Mouse (Mus musculus) thymus, postnatal 36 days (tissue): ENCODE data around the gene Fgfrl1.

Experiments used
- DNase-seq, 2 experiments: peaks; one replicate each; pipeline ENCODE4 v3.0.0; 2022; ENCODE audit warnings: mixed read lengths in 2 of 2

Fgfrl1 gene

DNA sequence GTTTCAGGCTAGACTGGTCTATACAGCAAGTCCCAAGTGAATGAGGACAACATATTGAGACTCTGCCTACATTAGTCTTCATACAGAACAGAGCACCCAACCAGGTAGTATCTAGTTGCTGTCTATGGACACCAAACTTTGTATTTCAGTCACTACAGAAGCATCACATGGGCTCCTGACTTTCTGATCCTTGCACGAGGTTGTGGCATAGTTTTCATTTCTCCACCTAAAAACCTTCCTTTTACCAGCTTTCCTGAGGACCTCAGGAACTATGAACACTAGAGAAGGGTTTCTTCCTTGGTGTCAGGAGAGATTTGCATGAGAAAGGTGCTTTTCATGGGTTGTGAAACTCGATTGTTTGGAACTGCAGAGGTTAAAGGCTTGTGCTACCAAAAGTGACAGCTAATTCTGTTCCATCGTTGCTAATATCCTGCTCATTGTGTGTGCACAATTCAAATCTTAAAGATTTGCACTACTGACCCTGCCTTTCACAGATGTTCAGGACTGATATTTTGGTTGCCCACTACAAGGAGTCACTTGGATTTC, 23.7 kb upstream of the Fgfrl1 start:
- DNase-seq, result no peak

GRCm38 (mm10) chr5:108668977-108669936, 22.9 kb upstream of the Fgfrl1 start, which contains the start of gene Dgkq:
Gene Dgkq, minus strand, starts transcription at chr5:108669672.
- DNase-seq, result peak; percentile 84 to 87

DNA sequence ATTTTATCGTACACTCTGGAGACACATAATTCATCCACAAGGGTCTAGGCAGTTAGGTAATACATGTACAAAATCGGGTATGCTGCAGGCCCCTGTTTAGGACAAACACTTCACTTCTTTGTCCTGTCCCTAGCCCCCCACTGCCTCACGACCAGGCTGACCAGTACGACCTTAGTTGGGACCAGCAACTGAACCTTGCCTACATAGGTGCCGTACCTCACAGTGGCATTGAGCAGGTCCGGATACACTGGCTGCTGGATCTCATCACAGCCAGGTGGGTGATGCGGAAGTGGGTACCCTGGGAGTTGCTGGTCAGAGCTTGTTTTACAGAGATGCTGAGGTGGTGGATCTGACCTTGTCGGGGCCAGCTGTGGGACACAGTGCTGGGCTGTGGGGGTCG, 22.2 kb upstream of the Fgfrl1 start:
- DNase-seq, result no peak

- peak; percentile 51 to 54 for DNase-seq
These were observed 21.4 kb upstream of the Fgfrl1 start for GRCm38 (mm10) chr5:108670785-108671184.

- DNase-seq, result no peak
These were observed 20.4 kb upstream of the Fgfrl1 start for GRCm38 (mm10) chr5:108671757-108672156.

DNA sequence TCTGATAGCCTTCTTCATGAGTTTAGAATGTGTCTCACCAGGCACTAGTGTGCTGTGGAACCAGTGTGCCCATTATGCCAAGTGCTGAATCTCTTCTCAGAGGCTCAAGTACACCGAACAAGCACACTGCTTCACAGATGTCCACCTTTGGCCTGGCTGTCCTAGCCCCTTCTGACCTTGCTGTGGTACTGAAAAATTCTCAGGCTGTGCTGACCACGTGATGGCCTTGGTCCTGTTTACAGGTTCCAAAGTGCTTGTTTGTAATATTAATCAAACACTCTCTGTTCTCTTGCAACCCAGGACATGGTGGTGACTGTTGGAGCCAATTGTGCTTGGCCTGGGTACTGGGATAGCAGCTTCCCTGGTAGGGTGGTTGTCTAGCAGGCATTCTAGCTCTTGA, 17.6 kb upstream of the Fgfrl1 start:
- DNase-seq, result no peak

- no peak for DNase-seq
These were observed 16.8 kb upstream of the Fgfrl1 start, which contains the start of gene Slc26a1 for GRCm38 (mm10) chr5:108675251-108675816. Gene Slc26a1, minus strand, starts transcription at chr5:108675569.

- no peak for DNase-seq
These were observed 15.2 kb upstream of the Fgfrl1 start for GRCm38 (mm10) chr5:108676772-108677498.

- DNase-seq, result no peak
These were observed 14.4 kb upstream of the Fgfrl1 start for GRCm38 (mm10) chr5:108677605-108678295.

DNA sequence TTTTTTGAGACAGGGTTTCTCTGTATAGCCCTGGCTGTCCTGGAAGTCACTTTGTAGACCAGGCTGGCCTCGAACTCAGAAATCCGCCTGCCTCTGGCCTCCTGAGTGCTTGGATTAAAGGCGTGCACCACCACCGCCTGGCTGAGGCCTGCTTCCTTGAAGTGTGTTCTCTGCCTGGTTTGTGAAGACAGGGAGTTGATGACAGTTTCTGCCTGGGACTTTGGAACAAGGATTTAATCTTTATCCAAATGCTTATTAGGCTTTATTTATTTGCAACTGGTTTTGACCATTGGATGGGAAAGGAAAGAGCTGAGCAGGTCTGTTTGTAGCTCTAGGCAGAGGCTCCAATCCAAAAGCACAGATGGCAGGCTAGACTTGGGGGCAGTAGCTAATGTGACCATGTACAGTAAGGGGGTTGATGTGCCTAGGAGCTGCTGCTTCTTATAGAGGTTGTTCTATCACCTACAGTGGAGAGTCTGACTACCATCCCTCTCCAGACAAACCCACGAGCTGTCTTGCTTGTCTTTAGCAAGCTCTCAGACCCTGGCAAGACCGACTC, 13.8 kb upstream of the Fgfrl1 start:
- no peak for DNase-seq

DNA sequence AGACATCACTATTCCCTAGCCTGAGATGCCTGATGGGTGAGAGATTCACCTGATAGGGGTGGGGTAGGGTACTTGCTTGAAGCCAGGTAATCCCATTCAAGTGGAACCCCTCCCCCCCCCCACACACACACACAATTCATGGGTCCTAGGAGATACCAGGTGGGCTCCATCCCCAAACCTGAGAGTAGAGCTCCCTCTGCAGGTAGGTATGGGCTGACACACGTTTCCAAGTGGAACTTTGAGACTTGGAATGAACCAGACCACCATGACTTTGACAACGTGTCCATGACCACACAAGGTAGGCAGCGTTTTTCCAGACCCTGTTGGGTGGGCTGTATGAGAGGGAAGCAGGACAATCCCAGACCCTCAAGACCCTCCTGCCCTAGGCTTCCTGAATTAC, 12.3 kb upstream of the Fgfrl1 start:
- no peak for DNase-seq

DNA sequence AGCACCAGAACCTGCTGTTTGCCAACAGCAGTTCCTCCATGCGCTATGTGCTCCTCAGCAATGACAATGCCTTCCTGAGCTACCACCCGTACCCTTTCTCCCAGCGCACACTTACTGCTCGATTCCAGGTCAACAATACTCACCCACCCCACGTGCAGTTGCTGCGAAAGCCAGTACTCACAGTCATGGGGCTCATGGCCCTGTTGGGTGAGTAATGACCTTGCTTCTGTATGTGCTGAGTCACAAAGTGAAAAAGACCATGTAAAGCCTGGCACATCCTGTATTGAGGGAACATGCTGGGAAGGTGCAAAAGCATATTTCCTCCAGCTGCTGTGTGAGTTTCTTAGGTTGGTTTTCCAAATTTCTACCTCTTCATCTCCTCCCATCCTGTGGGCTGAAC, 11.3 kb upstream of the Fgfrl1 start:
- no peak for DNase-seq

GRCm38 (mm10) chr5:108689091-108689490, 3.1 kb upstream of the Fgfrl1 start:
- DNase-seq, result no peak

GRCm38 (mm10) chr5:108691152-108691551, 1.0 kb upstream of the Fgfrl1 start:
- DNase-seq, result no peak

GRCm38 (mm10) chr5:108693872-108694288, 1.7 kb downstream of the Fgfrl1 start:
- peak; percentile 88 to 91 for DNase-seq

GRCm38 (mm10) chr5:108694352-108695261, 2.4 kb downstream of the Fgfrl1 start:
- peak; percentile 29 to 52 for DNase-seq

- no peak for DNase-seq
These were observed 3.7 kb downstream of the Fgfrl1 start for GRCm38 (mm10) chr5:108695861-108696260.

GRCm38 (mm10) chr5:108696542-108696941, 4.4 kb downstream of the Fgfrl1 start:
- DNase-seq, result no peak

DNA sequence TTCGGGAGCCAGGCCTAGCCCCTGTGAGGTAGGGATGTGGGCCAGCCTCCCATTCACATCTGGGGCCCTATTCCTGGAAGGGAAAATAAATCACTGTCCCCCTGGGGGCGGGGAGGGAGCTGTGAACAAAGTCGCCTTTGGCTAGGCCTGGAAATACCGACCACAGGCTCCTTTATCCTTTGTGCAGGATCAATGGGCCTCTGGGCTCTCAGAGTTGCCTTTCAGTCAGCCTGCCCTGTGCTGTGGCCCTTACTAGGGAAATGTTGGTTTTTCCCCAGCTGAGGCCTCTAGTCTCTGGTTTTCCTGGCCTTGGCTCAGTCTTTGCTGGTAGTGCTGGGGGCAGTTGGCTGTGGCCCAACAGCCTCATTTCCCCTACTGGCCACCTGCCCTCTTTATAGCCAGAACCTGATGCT, 5.2 kb downstream of the Fgfrl1 start:
- no peak for DNase-seq

DNA sequence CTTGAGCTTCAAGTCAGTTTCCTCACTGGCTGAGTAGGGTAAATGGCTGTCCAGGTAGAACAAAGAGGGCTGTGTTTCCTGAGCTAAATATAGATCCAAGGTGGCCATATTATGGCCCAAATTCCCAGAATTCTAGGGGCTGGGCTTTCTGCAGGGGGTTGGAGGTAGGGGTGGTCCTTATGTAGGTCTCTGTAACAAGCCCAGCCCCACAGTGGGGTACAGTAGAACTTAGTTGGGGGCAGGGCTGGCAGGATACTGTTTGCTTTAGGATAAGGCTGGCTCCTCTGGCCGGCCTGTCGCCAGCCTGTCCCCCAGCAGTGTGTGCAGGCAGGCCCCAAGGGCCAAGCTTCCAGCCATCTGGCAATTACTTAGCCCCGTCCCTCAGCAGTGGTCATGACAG, 8.2 kb downstream of the Fgfrl1 start:
- DNase-seq, result no peak
